Mouse (Mus musculus) heart, embryonic 13.5 days (tissue): Measurements from ENCODE around the gene A230050P20Rik. TPM values are rescaled to one million over a fixed set of nuclear protein-coding genes. Genes with fewer than 3 reads are reported as not detected.
"Not testable (repeated sequence)": the region's sequence is repeated elsewhere in the genome, so short reads cannot be mapped to it uniquely, and the experiment has no call there.

ENCODE experiments used
- ATAC-seq: fragments of 200-750 bp; cut with Nextera tagmentation; 2 replicates; pipeline ENCODE4 v1.8.0; 2017; ENCODE audit warnings: moderate TSS enrichment; ENCODE audit not compliant: insufficient number of reproducible peaks, low FRiP score, low TSS enrichment; ENCODE audit errors: extremely low read depth
- H3K27ac ChIP-seq: fragments of 300-500 bp; sonication (generic); replicated peaks from 2 replicates; pipeline ENCODE4 v1.5.1; 2015; ENCODE audit warnings: moderate library complexity, mild to moderate bottlenecking, inconsistent platforms
- H3K27me3 ChIP-seq: fragments of 300-500 bp; sonication (generic); replicated peaks from 2 replicates; pipeline ENCODE4 v1.6.1; 2015; ENCODE audit warnings: mild to moderate bottlenecking, inconsistent platforms
- H3K36me3 ChIP-seq: fragments of 300-500 bp; sonication (generic); 2 replicates; pipeline ENCODE4 v1.6.1; 2015; ENCODE audit warnings: mild to moderate bottlenecking, inconsistent platforms
- H3K4me1 ChIP-seq: fragments of 300-500 bp; sonication (generic); 2 replicates; pipeline ENCODE4 v1.6.1; 2015; ENCODE audit warnings: inconsistent platforms
- H3K4me2 ChIP-seq: fragments of 300-500 bp; sonication (generic); 2 replicates; pipeline ENCODE4 v1.6.1; 2015; ENCODE audit warnings: inconsistent platforms, mild to moderate bottlenecking, moderate library complexity
- H3K4me3 ChIP-seq: fragments of 300-500 bp; sonication (generic); 2 replicates; pipeline ENCODE4 v1.5.1; 2015; ENCODE audit warnings: moderate library complexity, mild to moderate bottlenecking, inconsistent platforms
- H3K9ac ChIP-seq: fragments of 300-500 bp; sonication (generic); 2 replicates; pipeline ENCODE4 v1.6.1; 2015; ENCODE audit warnings: inconsistent platforms, mild to moderate bottlenecking, moderate library complexity
- H3K9me3 ChIP-seq: fragments of 300-500 bp; sonication (generic); 2 replicates; pipeline ENCODE4 v1.6.1; 2016; ENCODE audit warnings: inconsistent platforms
- WGBS: fragments of 180-500 bp; shearing (Covaris S2); methylation state at CpG from one replicate; pipeline ENCODE4 v1.1.7; 2015; ENCODE audit warnings: mixed read lengths; 5-methylcytosine and 5-hydroxymethylcytosine counted together
- polyA plus RNA-seq: library from polyadenylated mRNA; unstranded; fragments of >200 nt; fragmentation: Nextera tagmentation; extraction: Ambion mirVana; gene quantifications from 2 replicates; pipeline ENCODE4 v1.2.1, GENCODE M21; 2015

A230050P20Rik gene
- polyA plus RNA-seq: 6.5 and 6.9 TPM in 2 replicates

DNA sequence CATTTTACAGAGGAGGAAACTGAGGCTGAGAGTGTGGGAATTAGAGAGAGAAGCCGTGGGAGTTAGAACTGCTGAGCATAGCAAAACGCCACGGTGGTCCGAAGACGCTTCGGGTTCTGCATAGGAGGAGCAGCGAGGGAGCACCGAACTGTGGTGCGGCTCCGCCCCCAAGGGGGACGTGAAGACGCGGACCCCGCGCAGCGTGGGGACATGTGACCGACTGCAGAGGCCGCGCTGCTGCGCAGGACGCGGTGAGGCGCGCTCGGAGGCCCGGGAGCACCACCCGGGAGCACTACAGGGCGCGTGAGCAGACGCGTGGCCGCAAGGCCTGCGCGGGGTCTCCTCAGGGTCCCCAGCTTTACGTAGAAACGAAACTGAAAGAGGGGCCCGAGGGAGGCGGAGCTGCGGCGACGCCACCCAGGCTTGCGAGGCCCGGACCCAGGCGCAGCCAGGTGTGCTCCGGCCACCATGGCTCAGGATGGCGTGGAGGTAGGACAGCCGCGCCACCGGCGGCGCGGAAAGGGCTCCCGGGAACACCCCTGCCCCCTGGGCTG, at the start of gene A230050P20Rik:
TSS of gene A230050P20Rik (plus strand) at position 195 of the 554 bp plus-strand sequence.
- Histone ChIP-seq H3K4me3 (peak within 1 kb of the TSS; percentile 65), H3K9ac (peak within 1 kb of the TSS; percentile 79), H3K27me3 (peaks cover 53% of the 10 kb centered on the region), H3K9me3 (no peaks in the 10 kb centered on the region), H3K4me1 (peaks cover 13% of the 10 kb centered on the region), H3K36me3 (no peaks in the 10 kb centered on the region), H3K27ac (no peak within 1 kb of the TSS), H3K4me2 (peak within 1 kb of the TSS; percentile 77)
- WGBS: 5% methylated on average over 53 of the region's 53 CpGs
- ATAC-seq: no peak

GRCm38 (mm10) chr9:20820001-20820400, 48.4 kb upstream of the A230050P20Rik start:
- peaks cover 28% of the 10 kb centered on the region for H3K27me3 ChIP-seq
- peaks cover 2% of the 10 kb centered on the region for H3K4me1 ChIP-seq
- no peaks in the 10 kb centered on the region for H3K36me3 ChIP-seq
- 71% methylated on average over 5 of the region's 5 CpGs for WGBS
- H3K4me2 ChIP-seq: no peak overlapping the region
- H3K9me3 ChIP-seq: no peaks in the 10 kb centered on the region
- H3K27ac ChIP-seq: no peak overlapping the region
- H3K9ac ChIP-seq: no peak overlapping the region
- H3K4me3 ChIP-seq: no peak overlapping the region
- ATAC-seq: no peak

DNA sequence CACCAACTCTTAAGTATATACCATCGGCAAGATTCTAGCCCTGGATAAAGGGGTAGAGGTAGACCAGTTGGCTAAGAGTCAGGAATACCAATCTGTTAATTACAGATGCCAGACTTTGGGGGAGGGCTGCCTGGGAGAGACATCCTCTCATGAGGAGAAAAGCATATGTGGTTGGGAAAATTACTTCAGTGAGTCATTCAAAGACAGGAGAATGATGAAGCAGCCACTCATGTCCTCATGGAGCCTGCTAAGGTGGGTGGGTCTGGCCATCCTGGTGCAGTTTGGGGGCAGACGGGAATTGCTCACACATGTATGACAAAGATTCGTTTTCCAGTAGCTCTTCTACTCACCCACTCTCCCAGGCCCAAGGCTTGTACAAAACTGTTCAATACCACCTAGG, 45.6 kb upstream of the A230050P20Rik start:
- no peaks in the 10 kb centered on the region for H3K4me1 ChIP-seq
- H3K4me3 ChIP-seq: no peak overlapping the region
- peaks cover 8% of the 10 kb centered on the region; the same call in 1 of the 2 replicates for H3K27me3 ChIP-seq
- H3K9ac ChIP-seq: no peak overlapping the region
- H3K36me3 ChIP-seq: no peaks in the 10 kb centered on the region
- H3K27ac ChIP-seq: no peak overlapping the region
- no peaks in the 10 kb centered on the region for H3K9me3 ChIP-seq
- ATAC-seq: no peak
- 74% methylated on average over 3 of the region's 3 CpGs for WGBS
- H3K4me2 ChIP-seq: no peak overlapping the region

DNA sequence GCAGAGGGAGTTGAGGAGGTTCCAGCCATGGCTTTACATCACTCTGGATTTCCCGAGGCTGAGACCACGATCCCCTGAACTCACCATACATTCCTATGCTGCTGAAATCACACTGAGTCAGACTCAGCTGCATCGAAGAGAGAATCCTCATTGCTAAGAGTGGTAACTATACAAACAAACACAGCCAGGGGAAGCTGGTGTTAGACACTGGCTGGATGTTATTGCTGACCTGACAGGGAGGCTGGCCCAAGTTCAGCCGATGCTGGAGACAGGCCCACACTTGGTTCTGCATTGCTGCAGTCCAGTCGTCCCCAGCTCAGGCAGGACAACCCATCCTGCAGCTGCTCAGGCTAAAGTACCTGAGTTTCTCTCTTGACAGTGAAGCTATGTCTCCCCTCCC, 42.7 kb upstream of the A230050P20Rik start:
- peaks cover 22% of the 10 kb centered on the region for H3K27me3 ChIP-seq
- no peaks in the 10 kb centered on the region for H3K9me3 ChIP-seq
- 43% methylated on average over 5 of the region's 5 CpGs for WGBS
- H3K4me1 ChIP-seq: peaks cover 6% of the 10 kb centered on the region
- H3K4me2 ChIP-seq: no peak overlapping the region
- no peak overlapping the region for H3K27ac ChIP-seq
- ATAC-seq: no peak
- no peak overlapping the region for H3K4me3 ChIP-seq
- H3K36me3 ChIP-seq: no peaks in the 10 kb centered on the region
- no peak overlapping the region for H3K9ac ChIP-seq

- H3K4me2 ChIP-seq: no peak overlapping the region
- WGBS: 85% methylated on average over 1 of the region's 1 CpGs
- ATAC-seq: no peak
- peaks cover 34% of the 10 kb centered on the region for H3K27me3 ChIP-seq
- H3K9me3 ChIP-seq: no peaks in the 10 kb centered on the region
- H3K9ac ChIP-seq: no peak overlapping the region
- H3K4me1 ChIP-seq: peaks cover 7% of the 10 kb centered on the region
- no peak overlapping the region for H3K27ac ChIP-seq
- H3K36me3 ChIP-seq: no peaks in the 10 kb centered on the region
- no peak overlapping the region for H3K4me3 ChIP-seq
Observed at GRCm38 (mm10) chr9:20828127-20828526, 40.3 kb upstream of the A230050P20Rik start.

DNA sequence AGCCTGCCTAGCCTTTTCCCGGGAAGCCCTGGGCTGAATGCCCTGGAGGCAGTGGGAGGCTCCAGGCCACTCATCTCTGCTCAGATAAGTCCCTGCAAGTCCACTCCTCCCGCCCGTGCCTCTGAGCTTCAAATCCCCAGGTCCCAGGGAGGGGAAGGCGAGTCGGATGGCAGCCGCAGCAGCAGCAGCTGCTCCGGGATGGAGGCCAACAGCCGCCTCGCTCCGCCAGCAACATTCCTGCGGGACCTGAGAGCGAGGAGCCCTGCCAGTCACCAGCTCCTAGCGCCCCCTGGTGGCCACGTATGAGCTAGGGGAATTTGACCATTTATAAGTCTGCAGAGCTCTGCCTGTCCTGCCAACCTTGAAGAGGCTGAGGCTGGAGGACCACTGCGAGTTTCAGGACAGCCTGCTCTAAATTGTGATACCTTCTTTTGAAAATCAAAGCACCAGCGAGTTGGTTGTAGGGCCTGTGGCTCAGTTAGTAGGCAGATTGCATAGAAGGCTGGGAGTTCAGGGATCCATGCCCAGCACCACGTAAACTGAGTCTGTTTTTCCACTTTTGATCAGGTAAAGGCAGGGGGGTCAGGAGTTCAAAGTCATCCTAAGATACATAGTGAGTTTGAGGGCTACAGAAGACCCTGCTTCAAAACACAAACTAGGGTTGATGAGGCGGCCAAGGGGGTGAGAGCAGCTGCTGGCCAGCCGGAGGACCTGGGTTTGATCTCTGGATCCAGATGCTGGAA, 37.4 kb upstream of the A230050P20Rik start:
- Histone ChIP-seq H3K4me2 (0 out of 2 replicates have a peak overlapping the region, but pooled peaks have one; percentile 18), H3K27ac (no peak overlapping the region), H3K36me3 (no peaks in the 10 kb centered on the region), H3K4me3 (no peak overlapping the region), H3K4me1 (peaks cover 7% of the 10 kb centered on the region), H3K9ac (no peak overlapping the region), H3K27me3 (peaks cover 43% of the 10 kb centered on the region), H3K9me3 (no peaks in the 10 kb centered on the region)
- 13% methylated on average over 19 of the region's 19 CpGs for WGBS
- ATAC-seq: no peak; the same call in none of the 2 replicates

GRCm38 (mm10) chr9:20834881-20835280, 33.6 kb upstream of the A230050P20Rik start:
- peaks cover 34% of the 10 kb centered on the region for H3K27me3 ChIP-seq
- no peak for ATAC-seq
- H3K9me3 ChIP-seq: no peaks in the 10 kb centered on the region
- 71% methylated on average over 1 of the region's 1 CpGs for WGBS
- peaks cover 7% of the 10 kb centered on the region for H3K4me1 ChIP-seq
- H3K4me3 ChIP-seq: no peak overlapping the region
- no peaks in the 10 kb centered on the region for H3K36me3 ChIP-seq
- no peak overlapping the region for H3K4me2 ChIP-seq
- no peak overlapping the region for H3K27ac ChIP-seq
- H3K9ac ChIP-seq: no peak overlapping the region

- H3K4me2 ChIP-seq, H3K4me1 ChIP-seq, H3K4me3 ChIP-seq, H3K9me3 ChIP-seq, ATAC-seq, H3K27ac ChIP-seq, H3K9ac ChIP-seq, H3K36me3 ChIP-seq: not testable (repeated sequence)
- peaks cover 29% of the 10 kb centered on the region for H3K27me3 ChIP-seq
- WGBS: 76% methylated on average over 11 of the region's 11 CpGs
Observed at GRCm38 (mm10) chr9:20835431-20835954, 32.9 kb upstream of the A230050P20Rik start.

DNA sequence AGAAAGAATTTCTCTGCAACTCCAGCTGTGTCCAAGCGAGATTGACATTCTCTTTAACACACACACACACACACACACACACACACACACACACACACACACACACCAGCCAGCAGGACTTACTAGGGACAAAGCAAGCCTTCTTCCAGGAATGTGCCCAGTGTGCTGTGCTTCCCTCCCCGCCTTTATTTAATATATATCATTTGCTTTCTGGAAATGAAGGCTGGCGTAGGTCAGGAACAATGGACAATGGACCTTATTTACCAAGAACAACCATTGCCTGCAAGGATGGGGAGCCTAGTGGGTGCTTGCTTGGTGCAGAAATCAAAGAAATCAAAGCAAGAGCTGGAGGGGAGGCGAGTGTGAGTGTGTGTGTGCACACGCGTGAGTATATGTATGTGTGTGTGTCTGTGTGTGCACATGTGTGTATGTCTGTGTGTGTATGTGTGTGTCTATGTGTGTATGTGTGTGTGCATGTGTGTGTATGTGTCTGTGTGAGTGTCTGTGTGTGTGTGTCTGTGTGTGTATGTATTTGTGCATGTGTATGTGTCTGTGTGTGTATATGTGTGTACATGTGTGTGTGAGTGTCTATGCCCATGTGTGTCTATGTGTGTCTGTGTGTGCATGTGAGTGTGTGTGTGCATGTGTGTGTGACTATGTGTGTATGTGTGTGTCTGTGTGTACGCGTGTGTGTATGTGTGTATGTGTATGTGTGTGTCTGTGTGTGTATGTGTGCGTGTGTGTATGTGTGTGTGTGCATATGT, 31.1 kb upstream of the A230050P20Rik start:
- ATAC-seq: no peak
- Histone ChIP-seq H3K4me3 (no peak overlapping the region), H3K4me1 (no peaks in the 10 kb centered on the region), H3K36me3 (no peaks in the 10 kb centered on the region), H3K9me3 (no peaks in the 10 kb centered on the region), H3K4me2 (no peak overlapping the region), H3K27me3 (peaks cover 21% of the 10 kb centered on the region), H3K27ac (no peak overlapping the region), H3K9ac (no peak overlapping the region)
- WGBS: 78% methylated on average over 9 of the region's 9 CpGs

GRCm38 (mm10) chr9:20838931-20839330, 29.5 kb upstream of the A230050P20Rik start:
- WGBS: 48% methylated on average over 6 of the region's 6 CpGs
- H3K27me3 ChIP-seq: peaks cover 14% of the 10 kb centered on the region
- no peak for ATAC-seq
- no peaks in the 10 kb centered on the region for H3K36me3 ChIP-seq
- no peak overlapping the region for H3K9ac ChIP-seq
- no peak overlapping the region for H3K4me2 ChIP-seq
- no peak overlapping the region for H3K4me3 ChIP-seq
- H3K27ac ChIP-seq: no peak overlapping the region
- no peaks in the 10 kb centered on the region for H3K9me3 ChIP-seq
- no peaks in the 10 kb centered on the region for H3K4me1 ChIP-seq

- Histone ChIP-seq H3K4me2 (no peak overlapping the region), H3K9ac (no peak overlapping the region), H3K27me3 (peaks cover 19% of the 10 kb centered on the region), H3K36me3 (no peaks in the 10 kb centered on the region), H3K27ac (no peak overlapping the region), H3K4me1 (no peaks in the 10 kb centered on the region), H3K9me3 (no peaks in the 10 kb centered on the region), H3K4me3 (no peak overlapping the region)
- WGBS: 31% methylated on average over 4 of the region's 4 CpGs
- ATAC-seq: no peak
Observed at GRCm38 (mm10) chr9:20842211-20842610, 26.2 kb upstream of the A230050P20Rik start.
